Mouse (Mus musculus) CD4-positive, CD25-positive, alpha-beta regulatory T cell, adult 4 months (primary cell): Measurements from ENCODE around the gene Nr1d1. TPM values are rescaled to one million over a fixed set of nuclear protein-coding genes. Genes with fewer than 3 reads are reported as not detected.
"Not testable (repeated sequence)": the region's sequence is repeated elsewhere in the genome, so short reads cannot be mapped to it uniquely, and the experiment has no call there.

Experiments used
- ATAC-seq: one replicate; pipeline ENCODE4 v1.8.0; 2017
- polyA plus RNA-seq, 2 experiments: library from polyadenylated mRNA; unstranded; fragments of 100-300 nt; shearing (Covaris generic); gene quantifications; one replicate each; pipeline ENCODE4 v1.2.1; 2017

Nr1d1 gene
- polyA plus RNA-seq, 2 experiments from 2014 or later = 4.9 to 12.3 TPM

- ATAC-seq = no peak
These were observed 24.6 kb downstream of the Nr1d1 start for GRCm38 (mm10) chr11:98750351-98751201.

- ATAC-seq = no peak
These were observed 25.4 kb downstream of the Nr1d1 start for GRCm38 (mm10) chr11:98749716-98750115.

- no peak for ATAC-seq
These were observed 26.4 kb downstream of the Nr1d1 start for GRCm38 (mm10) chr11:98748506-98749416.

GRCm38 (mm10) chr11:98747804-98748505 is 27.2 kb downstream of the Nr1d1 start:
- peak; percentile 52 for ATAC-seq

GRCm38 (mm10) chr11:98746855-98747693 is 28.1 kb downstream of the Nr1d1 start:
- peak; percentile 72 for ATAC-seq

- no peak for ATAC-seq
These were observed 28.9 kb downstream of the Nr1d1 start for GRCm38 (mm10) chr11:98745932-98746853.

GRCm38 (mm10) chr11:98744456-98745019 is 30.6 kb downstream of the Nr1d1 start:
- ATAC-seq = no peak

- no peak for ATAC-seq
These were observed 31.3 kb downstream of the Nr1d1 start for GRCm38 (mm10) chr11:98743655-98744345.

GRCm38 (mm10) chr11:98742397-98743291 is 32.5 kb downstream of the Nr1d1 start:
- no peak for ATAC-seq

GRCm38 (mm10) chr11:98741622-98742396 is 33.3 kb downstream of the Nr1d1 start:
- ATAC-seq = peak; percentile 85

GRCm38 (mm10) chr11:98741051-98741620 is 34.0 kb downstream of the Nr1d1 start:
- no peak for ATAC-seq

GRCm38 (mm10) chr11:98740393-98741050 is 34.6 kb downstream of the Nr1d1 start, which contains the start of gene Thra:
Gene Thra (plus strand): TSS chr11:98740638.
- no peak for ATAC-seq

GRCm38 (mm10) chr11:98740026-98740392 is 35.1 kb downstream of the Nr1d1 start:
- no peak for ATAC-seq

GRCm38 (mm10) chr11:98738925-98739324 is 36.2 kb downstream of the Nr1d1 start:
- ATAC-seq = no peak

GRCm38 (mm10) chr11:98738428-98738911 is 36.7 kb downstream of the Nr1d1 start:
- ATAC-seq = no peak

- ATAC-seq = not testable (repeated sequence)
These were observed 37.9 kb downstream of the Nr1d1 start for GRCm38 (mm10) chr11:98737220-98737619.

GRCm38 (mm10) chr11:98736176-98736575 is 39.0 kb downstream of the Nr1d1 start:
- ATAC-seq = no peak
